Mouse (Mus musculus) intestine, postnatal 0 days (tissue): ENCODE data around the gene Ccdc92b. TPM values are rescaled to one million over a fixed set of nuclear protein-coding genes. Genes with fewer than 3 reads are reported as not detected.

ENCODE experiments used
- ATAC-seq: fragments of 200-750 bp; cut with Nextera tagmentation; 2 replicates; pipeline ENCODE4 v1.8.0; 2017; ENCODE audit warnings: mild to moderate bottlenecking, moderate TSS enrichment, moderate library complexity
- H3K27ac ChIP-seq: fragments of 300-500 bp; sonication (generic); 2 replicates; pipeline ENCODE4 v1.5.1; 2014; ENCODE audit warnings: mild to moderate bottlenecking, low read depth, low read length, moderate library complexity
- H3K27me3 ChIP-seq: fragments of 300-500 bp; sonication (generic); replicated peaks from 2 replicates; pipeline ENCODE4 v1.6.1; 2014; ENCODE audit warnings: low read length, mixed read lengths; ENCODE audit not compliant: control insufficient read depth, insufficient read depth
- H3K36me3 ChIP-seq: fragments of 300-500 bp; sonication (generic); 2 replicates; pipeline ENCODE4 v1.6.1; 2014; ENCODE audit warnings: mild to moderate bottlenecking, moderate library complexity; ENCODE audit not compliant: control insufficient read depth, insufficient read depth
- H3K4me1 ChIP-seq: fragments of 300-500 bp; sonication (generic); replicated peaks from 2 replicates; pipeline ENCODE4 v1.6.1; 2014; ENCODE audit warnings: antibody characterized with exemption, low read length, mixed read lengths; ENCODE audit not compliant: control insufficient read depth, insufficient read depth
- H3K4me2 ChIP-seq: fragments of 300-500 bp; sonication (generic); replicated peaks from 2 replicates; pipeline ENCODE4 v1.6.1; 2014; ENCODE audit warnings: low read depth, mild to moderate bottlenecking, moderate library complexity
- H3K4me3 ChIP-seq: fragments of 300-500 bp; sonication (generic); 2 replicates; pipeline ENCODE4 v1.5.1; 2014; ENCODE audit warnings: low read depth, low read length
- H3K9ac ChIP-seq: fragments of 300-500 bp; sonication (generic); 2 replicates; pipeline ENCODE4 v1.6.1; 2014; ENCODE audit warnings: mild to moderate bottlenecking, low read depth, low read length
- H3K9me3 ChIP-seq: fragments of 300-500 bp; sonication (generic); 2 replicates; pipeline ENCODE4 v1.6.1; 2016; ENCODE audit warnings: mixed run types; ENCODE audit not compliant: control insufficient read depth
- CTCF ChIP-seq: sonication (generic); IDR thresholded peaks from 2 replicates; pipeline ENCODE4 v1.5.1; 2016; ENCODE audit warnings: low read depth, mild to moderate bottlenecking, control low read depth, antibody characterized with exemption, moderate library complexity
- WGBS: fragments of 180-500 bp; shearing (Covaris S2); extraction: QIAGEN DNeasy Blood & Tissue Kit; methylation state at CpG from one replicate; pipeline ENCODE4 v1.1.7; 2014; 5-methylcytosine and 5-hydroxymethylcytosine counted together
- polyA plus RNA-seq: library from polyadenylated mRNA; unstranded; fragments of >200 nt; fragmentation: Nextera tagmentation; extraction: Ambion mirVana; gene quantifications from 2 replicates; pipeline ENCODE4 v1.2.1, GENCODE M21; 2015

Gene Ccdc92b
- polyA plus RNA-seq, 1 experiment from 2014 or later, result 0.25 TPM

- H3K4me3 ChIP-seq, result peak overlapping the region; percentile 81
- peak overlapping the region; percentile 65 for H3K9ac ChIP-seq
- H3K27me3 ChIP-seq, result no peaks in the 10 kb centered on the region
- no peaks in the 10 kb centered on the region for H3K36me3 ChIP-seq
- peak overlapping the region; percentile 95 for H3K4me2 ChIP-seq
- peak overlapping the region; percentile 90; the same call in 1 of the 2 replicates for H3K27ac ChIP-seq
- ATAC-seq, result no peak
- H3K4me1 ChIP-seq, result 0 out of 2 replicates have a peak, but pooled peaks cover 4% of the 10 kb centered on the region
- 22% methylated on average over 8 of the region's 8 CpGs for WGBS
- H3K9me3 ChIP-seq, result no peaks in the 10 kb centered on the region
- TF ChIP-seq CTCF, result no peak
Measured at GRCm38 (mm10) chr11:74637486-74637885, 18.1 kb downstream of the Ccdc92b start.

GRCm38 (mm10) chr11:74637971-74638790 is 18.8 kb downstream of the Ccdc92b start:
- H3K27ac ChIP-seq, result peak overlapping the region; percentile 90
- 0 out of 2 replicates have a peak, but pooled peaks cover 4% of the 10 kb centered on the region for H3K4me1 ChIP-seq
- TF ChIP-seq CTCF, result peak; percentile 93
- no peaks in the 10 kb centered on the region for H3K36me3 ChIP-seq
- WGBS, result under 1% methylated on average over 78 of the region's 86 CpGs
- no peaks in the 10 kb centered on the region for H3K9me3 ChIP-seq
- H3K9ac ChIP-seq, result peak overlapping the region; percentile 65
- H3K4me3 ChIP-seq, result peak overlapping the region; percentile 81
- H3K27me3 ChIP-seq, result no peaks in the 10 kb centered on the region
- H3K4me2 ChIP-seq, result peak overlapping the region; percentile 95
- ATAC-seq, result peak; percentile 88

- TF ChIP-seq CTCF, result no peak
- H3K4me2 ChIP-seq, result peak overlapping the region; percentile 95
- no peaks in the 10 kb centered on the region for H3K36me3 ChIP-seq
- H3K9ac ChIP-seq, result 0 out of 2 replicates have a peak overlapping the region, but pooled peaks have one; percentile 65
- no peaks in the 10 kb centered on the region for H3K9me3 ChIP-seq
- no peaks in the 10 kb centered on the region for H3K27me3 ChIP-seq
- H3K4me1 ChIP-seq, result 0 out of 2 replicates have a peak, but pooled peaks cover 4% of the 10 kb centered on the region
- peak overlapping the region; percentile 81 for H3K4me3 ChIP-seq
- WGBS, result 4% methylated on average over 9 of the region's 9 CpGs
- H3K27ac ChIP-seq, result peak overlapping the region; percentile 90
- peak; percentile 44 for ATAC-seq
Measured at GRCm38 (mm10) chr11:74638791-74639411, 19.5 kb downstream of the Ccdc92b start.

GRCm38 (mm10) chr11:74639628-74640027 is 20.2 kb downstream of the Ccdc92b start:
- WGBS, result 62% methylated on average over 1 of the region's 1 CpGs
- no peak overlapping the region; the same call in 1 of the 2 replicates for H3K27ac ChIP-seq
- no peak overlapping the region for H3K4me3 ChIP-seq
- no peaks in the 10 kb centered on the region for H3K27me3 ChIP-seq
- H3K9me3 ChIP-seq, result no peaks in the 10 kb centered on the region
- TF ChIP-seq CTCF, result no peak
- no peak overlapping the region for H3K9ac ChIP-seq
- no peak for ATAC-seq
- H3K36me3 ChIP-seq, result no peaks in the 10 kb centered on the region
- H3K4me1 ChIP-seq, result 0 out of 2 replicates have a peak, but pooled peaks cover 4% of the 10 kb centered on the region
- H3K4me2 ChIP-seq, result no peak overlapping the region

GRCm38 (mm10) chr11:74647966-74648365 is 28.6 kb downstream of the Ccdc92b start:
- 53% methylated on average over 1 of the region's 1 CpGs for WGBS
- H3K9me3 ChIP-seq, result no peaks in the 10 kb centered on the region
- no peak overlapping the region for H3K9ac ChIP-seq
- H3K4me1 ChIP-seq, result 0 out of 2 replicates have a peak, but pooled peaks cover 9% of the 10 kb centered on the region
- H3K36me3 ChIP-seq, result no peaks in the 10 kb centered on the region
- H3K4me2 ChIP-seq, result no peak overlapping the region
- peak overlapping the region; percentile 96 for H3K27ac ChIP-seq
- no peaks in the 10 kb centered on the region for H3K27me3 ChIP-seq
- no peak for ATAC-seq
- no peak for TF ChIP-seq CTCF
- no peak overlapping the region for H3K4me3 ChIP-seq

- Histone ChIP-seq H3K27me3 (no peaks in the 10 kb centered on the region), H3K9ac (peak overlapping the region; percentile 95), H3K4me3 (peak overlapping the region; percentile 99), H3K9me3 (no peaks in the 10 kb centered on the region), H3K4me2 (peak overlapping the region; percentile 82), H3K27ac (peak overlapping the region; percentile 96), H3K36me3 (peaks cover 5% of the 10 kb centered on the region; the same call in 1 of the 2 replicates), H3K4me1 (0 out of 2 replicates have a peak, but pooled peaks cover 11% of the 10 kb centered on the region)
- ATAC-seq, result peak; percentile 52
- TF ChIP-seq CTCF, result no peak
- 0% methylated on average over 1 of the region's 1 CpGs for WGBS
Measured at GRCm38 (mm10) chr11:74648676-74649075, 29.3 kb downstream of the Ccdc92b start.
